Mouse (Mus musculus) cerebellum, adult 9-10 months (tissue): Measurements from ENCODE around the gene Dlgap3.

Experiments used
- DNase-seq: peaks from one replicate; pipeline ENCODE4 v3.0.0; 2022

Gene Dlgap3

DNA sequence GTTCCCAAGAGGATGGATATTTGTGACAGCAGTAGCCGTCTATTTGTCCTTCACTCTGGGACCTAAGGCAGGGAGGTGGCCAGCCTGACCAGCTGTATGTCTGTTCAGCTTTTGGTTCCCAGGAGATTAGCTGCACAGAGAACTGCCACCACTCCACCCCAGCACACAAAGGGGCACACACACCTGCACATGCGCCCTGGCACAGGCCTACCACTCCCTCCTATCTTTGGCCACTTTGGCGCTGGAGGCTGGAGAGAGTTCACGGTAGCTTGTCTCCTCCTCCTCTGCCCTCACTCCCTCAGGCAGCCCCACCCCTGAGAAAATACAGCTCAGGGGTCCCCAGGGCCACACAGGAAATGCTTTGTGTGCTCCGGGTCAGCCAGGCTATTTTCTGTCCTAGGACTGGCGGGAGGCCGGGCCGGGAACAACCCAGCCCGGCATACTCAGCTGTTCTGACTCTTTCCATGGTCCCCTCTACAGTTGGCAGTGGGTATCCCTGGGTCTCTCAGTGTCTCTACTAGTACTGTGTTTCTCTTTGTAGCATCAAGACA is 109.5 kb downstream of the Dlgap3 start:
- DNase-seq, result no peak

DNA sequence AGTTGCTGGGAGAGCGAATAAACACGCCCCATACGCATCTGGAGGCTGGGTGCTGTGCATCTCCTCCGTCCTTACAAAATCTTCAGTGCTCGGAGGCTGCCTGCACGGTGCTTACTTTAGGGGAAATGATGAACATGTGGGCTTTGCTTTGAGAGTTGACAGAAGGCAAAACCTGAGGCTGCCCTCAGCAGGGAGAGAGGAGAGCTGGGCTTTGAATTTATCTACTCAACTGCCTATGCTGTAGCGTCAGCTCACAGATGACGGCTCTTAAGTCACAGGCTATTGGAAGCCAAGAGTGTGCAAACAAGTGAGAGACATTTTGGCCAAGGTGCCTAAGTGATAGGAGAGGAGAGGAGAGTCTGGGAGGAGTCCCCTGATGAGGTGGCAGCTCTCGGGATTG is 110.2 kb downstream of the Dlgap3 start:
- DNase-seq, result no peak
